Mouse (Mus musculus) liver, embryonic 16.5 days (tissue): Measurements from ENCODE around the gene Pard6b. TPM values are rescaled to one million over a fixed set of nuclear protein-coding genes. Genes with fewer than 3 reads are reported as not detected.

Experiments used
- ATAC-seq: fragments of 200-750 bp; cut with Nextera tagmentation; 2 replicates; pipeline ENCODE4 v1.8.0; 2017; ENCODE audit warnings: low read depth, mild to moderate bottlenecking, moderate number of reproducible peaks, moderate library complexity
- H3K27ac ChIP-seq: fragments of 300-500 bp; sonication (generic); 2 replicates; pipeline ENCODE4 v1.5.1; 2014; ENCODE audit warnings: mild to moderate bottlenecking, low read length
- H3K27me3 ChIP-seq: fragments of 300-500 bp; sonication (generic); 2 replicates; pipeline ENCODE4 v1.6.1; 2014; ENCODE audit warnings: low read depth, low read length, mixed read lengths; ENCODE audit not compliant: control insufficient read depth, insufficient read depth
- H3K36me3 ChIP-seq: fragments of 300-500 bp; sonication (generic); 2 replicates; pipeline ENCODE4 v1.6.1; 2014; ENCODE audit warnings: mild to moderate bottlenecking; ENCODE audit not compliant: control insufficient read depth, insufficient read depth
- H3K4me1 ChIP-seq: fragments of 300-500 bp; sonication (generic); 2 replicates; pipeline ENCODE4 v1.6.1; 2014; ENCODE audit warnings: low read depth, low read length, mixed read lengths; ENCODE audit not compliant: control insufficient read depth
- H3K4me2 ChIP-seq: fragments of 300-500 bp; sonication (generic); 2 replicates; pipeline ENCODE4 v1.6.1; 2014; ENCODE audit warnings: low read depth, low read length, mixed read lengths
- H3K4me3 ChIP-seq: fragments of 300-500 bp; sonication (generic); 2 replicates; pipeline ENCODE4 v1.5.1; 2014; ENCODE audit warnings: low read depth, mild to moderate bottlenecking, low read length
- H3K9ac ChIP-seq: fragments of 300-500 bp; sonication (generic); 2 replicates; pipeline ENCODE4 v1.6.1; 2014; ENCODE audit warnings: low read depth, low read length
- H3K9me3 ChIP-seq: fragments of 300-500 bp; sonication (generic); replicated peaks from 2 replicates; pipeline ENCODE4 v1.6.1; 2016; ENCODE audit warnings: low read length; ENCODE audit not compliant: control insufficient read depth
- WGBS: fragments of 180-500 bp; shearing (Covaris S2); extraction: QIAGEN DNeasy Blood & Tissue Kit; methylation state at CpG from one replicate; pipeline ENCODE4 v1.1.7; 2014; ENCODE audit not compliant: insufficient replicate concordance; 5-methylcytosine and 5-hydroxymethylcytosine counted together
- polyA plus RNA-seq: library from polyadenylated mRNA; unstranded; fragments of >200 nt; fragmentation: Nextera tagmentation; extraction: Ambion mirVana; gene quantifications from 2 replicates; pipeline ENCODE4 v1.2.1, GENCODE M21; 2015

The Pard6b gene
- polyA plus RNA-seq, 1 experiment from 2014 or later: 2.7 TPM

- no peak overlapping the region for H3K4me2 ChIP-seq
- H3K9me3 ChIP-seq: no peaks in the 10 kb centered on the region
- H3K9ac ChIP-seq: no peak overlapping the region
- H3K36me3 ChIP-seq: no peaks in the 10 kb centered on the region
- no peak overlapping the region for H3K27ac ChIP-seq
- no peak overlapping the region for H3K4me3 ChIP-seq
- 51% methylated on average over 5 of the region's 5 CpGs for WGBS
- H3K4me1 ChIP-seq: peaks cover 3% of the 10 kb centered on the region; the same call in 1 of the 2 replicates
- no peak for ATAC-seq
- H3K27me3 ChIP-seq: peaks cover 20% of the 10 kb centered on the region
Observed at GRCm38 (mm10) chr2:168045771-168046170, 35.0 kb upstream of the Pard6b start.

- no peaks in the 10 kb centered on the region for H3K9me3 ChIP-seq
- no peak for ATAC-seq
- 68% methylated on average over 4 of the region's 4 CpGs for WGBS
- no peak overlapping the region for H3K9ac ChIP-seq
- no peaks in the 10 kb centered on the region for H3K36me3 ChIP-seq
- no peak overlapping the region for H3K4me3 ChIP-seq
- no peak overlapping the region for H3K4me2 ChIP-seq
- H3K27me3 ChIP-seq: peaks cover 20% of the 10 kb centered on the region
- peaks cover 3% of the 10 kb centered on the region; the same call in 1 of the 2 replicates for H3K4me1 ChIP-seq
- no peak overlapping the region for H3K27ac ChIP-seq
Observed at GRCm38 (mm10) chr2:168046467-168046866, 34.3 kb upstream of the Pard6b start.

- no peak for ATAC-seq
- H3K4me3 ChIP-seq: no peak overlapping the region; the same call in 1 of the 2 replicates
- H3K27ac ChIP-seq: no peak overlapping the region
- peaks cover 20% of the 10 kb centered on the region for H3K27me3 ChIP-seq
- H3K4me2 ChIP-seq: peak overlapping the region; percentile 70; the same call in 1 of the 2 replicates
- H3K36me3 ChIP-seq: no peaks in the 10 kb centered on the region
- peaks cover 3% of the 10 kb centered on the region; the same call in 1 of the 2 replicates for H3K4me1 ChIP-seq
- 14% methylated on average over 16 of the region's 16 CpGs for WGBS
- no peaks in the 10 kb centered on the region for H3K9me3 ChIP-seq
- no peak overlapping the region for H3K9ac ChIP-seq
Observed at GRCm38 (mm10) chr2:168049002-168049635, 31.7 kb upstream of the Pard6b start.

- H3K4me1 ChIP-seq: peaks cover 3% of the 10 kb centered on the region; the same call in 1 of the 2 replicates
- peak overlapping the region; percentile 70 for H3K4me2 ChIP-seq
- no peak overlapping the region; the same call in 1 of the 2 replicates for H3K9ac ChIP-seq
- ATAC-seq: peak; percentile 75
- peak overlapping the region; percentile 45 for H3K4me3 ChIP-seq
- H3K27me3 ChIP-seq: peaks cover 20% of the 10 kb centered on the region
- H3K9me3 ChIP-seq: no peaks in the 10 kb centered on the region
- H3K27ac ChIP-seq: no peak overlapping the region
- no peaks in the 10 kb centered on the region for H3K36me3 ChIP-seq
- WGBS: under 1% methylated on average over 56 of the region's 56 CpGs
Observed at GRCm38 (mm10) chr2:168050000-168050942, 30.5 kb upstream of the Pard6b start.

GRCm38 (mm10) chr2:168052156-168052555 is 28.6 kb upstream of the Pard6b start:
- H3K36me3 ChIP-seq: no peaks in the 10 kb centered on the region
- H3K4me2 ChIP-seq: no peak overlapping the region
- no peak for ATAC-seq
- peaks cover 20% of the 10 kb centered on the region for H3K27me3 ChIP-seq
- H3K9me3 ChIP-seq: no peaks in the 10 kb centered on the region
- H3K9ac ChIP-seq: no peak overlapping the region
- H3K4me1 ChIP-seq: no peaks in the 10 kb centered on the region; the same call in 1 of the 2 replicates
- WGBS: 56% methylated on average over 1 of the region's 1 CpGs
- no peak overlapping the region for H3K27ac ChIP-seq
- no peak overlapping the region for H3K4me3 ChIP-seq

- Histone ChIP-seq H3K9me3 (no peaks in the 10 kb centered on the region), H3K4me2 (no peak overlapping the region), H3K27me3 (peaks cover 20% of the 10 kb centered on the region), H3K4me1 (no peaks in the 10 kb centered on the region; the same call in 1 of the 2 replicates), H3K4me3 (no peak overlapping the region), H3K9ac (no peak overlapping the region), H3K27ac (no peak overlapping the region), H3K36me3 (no peaks in the 10 kb centered on the region)
- ATAC-seq: no peak
- 16% methylated on average over 2 of the region's 2 CpGs for WGBS
Observed at GRCm38 (mm10) chr2:168052689-168053088, 28.1 kb upstream of the Pard6b start.

- Histone ChIP-seq H3K4me3 (no peak overlapping the region), H3K4me2 (no peak overlapping the region), H3K9ac (no peak overlapping the region), H3K9me3 (no peaks in the 10 kb centered on the region), H3K36me3 (no peaks in the 10 kb centered on the region), H3K27ac (no peak overlapping the region), H3K4me1 (no peaks in the 10 kb centered on the region; the same call in 1 of the 2 replicates), H3K27me3 (peaks cover 17% of the 10 kb centered on the region)
- no peak for ATAC-seq
- WGBS: 69% methylated on average over 11 of the region's 11 CpGs
Observed at GRCm38 (mm10) chr2:168054142-168054541, 26.7 kb upstream of the Pard6b start.

GRCm38 (mm10) chr2:168055910-168056665 is 24.7 kb upstream of the Pard6b start:
- Histone ChIP-seq H3K27me3 (no peaks in the 10 kb centered on the region; the same call in 1 of the 2 replicates), H3K4me1 (no peaks in the 10 kb centered on the region; the same call in 1 of the 2 replicates), H3K4me2 (no peak overlapping the region), H3K9ac (no peak overlapping the region), H3K9me3 (0 out of 2 replicates have a peak, but pooled peaks cover 2% of the 10 kb centered on the region), H3K36me3 (no peaks in the 10 kb centered on the region), H3K4me3 (no peak overlapping the region), H3K27ac (no peak overlapping the region)
- WGBS: 46% methylated on average over 14 of the region's 14 CpGs
- ATAC-seq: no peak
